Mouse (Mus musculus) frontal cortex, adult (tissue): ENCODE results near the gene Chordc1.
A peak's percentile ranks its signal among the peaks of the same experiment; 100 is the strongest.
"Not testable (repeated sequence)": the region's sequence is repeated elsewhere in the genome, so short reads cannot be mapped to it uniquely, and the experiment has no call there.

Experiments
- ATAC-seq: cut with Nextera tagmentation; 2 replicates; pipeline ENCODE4 v1.9.2; 2017; ENCODE audit warnings: mild to moderate bottlenecking, moderate library complexity, mixed read lengths; ENCODE audit not compliant: low TSS enrichment

Gene Chordc1

DNA sequence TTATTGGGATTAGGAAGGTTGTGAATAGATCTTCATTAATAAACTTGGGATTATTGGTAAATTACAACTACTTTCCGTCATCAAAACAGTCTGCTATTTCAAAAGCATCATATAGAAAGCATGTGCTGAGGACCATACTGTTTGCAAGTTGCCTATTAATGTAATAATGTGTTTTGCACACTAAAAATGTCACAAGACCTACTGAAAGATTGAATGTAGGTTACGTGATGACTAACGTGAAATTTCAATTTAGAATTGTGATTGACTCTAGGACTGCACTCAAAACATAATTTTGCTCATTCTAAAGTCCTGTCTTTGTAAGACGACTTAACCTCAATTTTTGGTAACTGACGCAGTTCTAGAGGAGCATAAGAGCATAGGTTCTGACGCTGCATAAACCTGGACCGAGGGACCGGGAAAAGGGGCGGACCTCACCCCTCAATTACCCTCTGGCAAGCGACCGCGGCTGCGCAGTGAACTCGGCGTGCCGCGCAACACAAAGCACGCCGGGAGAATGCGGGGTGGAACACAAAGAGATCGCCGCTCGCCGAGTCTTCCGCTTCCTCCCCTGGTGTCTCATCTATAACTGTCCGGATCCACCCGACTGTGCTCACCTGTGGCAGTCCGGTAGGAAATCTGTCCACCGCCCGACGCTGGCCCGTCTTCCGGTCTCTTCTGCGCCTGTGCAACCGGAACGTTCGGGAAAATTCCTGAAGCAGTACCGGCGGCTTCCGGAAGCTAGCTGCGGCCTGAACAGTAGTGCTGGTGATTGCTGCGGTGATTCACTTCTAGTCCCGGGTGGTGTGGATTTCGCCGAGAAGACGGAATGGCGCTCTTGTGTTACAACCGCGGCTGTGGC is at the start of gene Chordc1:
Gene Chordc1 (plus strand): TSS at position 555 of the 859 bp plus-strand sequence.
- peak; percentile 99 for ATAC-seq

DNA sequence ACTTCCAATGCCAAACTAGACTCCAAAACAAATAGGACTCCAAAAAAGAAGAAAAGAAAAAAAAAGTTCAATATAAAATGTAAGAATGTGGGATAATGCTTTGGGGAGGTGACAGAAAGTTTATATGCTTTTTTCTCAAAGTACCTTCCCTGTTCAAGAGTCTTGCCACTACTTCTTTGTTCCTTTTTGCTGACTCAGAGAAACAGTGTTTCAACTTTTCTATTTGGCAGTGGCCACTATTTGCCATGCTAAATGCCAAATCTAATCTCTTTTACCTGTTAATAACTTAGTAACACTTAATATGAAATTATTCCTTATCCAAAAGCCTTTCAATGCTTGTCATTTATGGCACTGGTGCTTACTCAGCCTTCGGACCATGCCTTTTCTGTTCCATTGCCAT is 16.0 kb upstream of the Chordc1 start:
- ATAC-seq: no peak

DNA sequence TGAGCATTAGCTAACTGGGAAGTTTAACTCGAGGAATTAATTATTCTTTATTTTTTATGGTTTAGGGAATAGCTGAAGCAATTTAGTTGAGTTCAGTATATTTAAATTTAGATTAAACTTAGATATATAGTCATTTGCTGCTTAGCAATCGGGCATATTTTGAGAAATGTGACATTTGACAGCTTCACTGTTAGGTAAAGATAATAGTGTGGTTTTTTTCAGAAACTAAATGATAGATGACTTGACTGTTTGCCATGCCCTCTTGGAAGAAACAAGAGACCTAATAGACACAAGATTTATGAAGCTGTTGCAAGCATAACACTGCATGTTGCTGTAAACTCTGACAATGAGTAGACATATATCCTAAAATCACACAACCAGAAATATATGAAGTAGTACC is 15.1 kb upstream of the Chordc1 start:
- no peak for ATAC-seq

DNA sequence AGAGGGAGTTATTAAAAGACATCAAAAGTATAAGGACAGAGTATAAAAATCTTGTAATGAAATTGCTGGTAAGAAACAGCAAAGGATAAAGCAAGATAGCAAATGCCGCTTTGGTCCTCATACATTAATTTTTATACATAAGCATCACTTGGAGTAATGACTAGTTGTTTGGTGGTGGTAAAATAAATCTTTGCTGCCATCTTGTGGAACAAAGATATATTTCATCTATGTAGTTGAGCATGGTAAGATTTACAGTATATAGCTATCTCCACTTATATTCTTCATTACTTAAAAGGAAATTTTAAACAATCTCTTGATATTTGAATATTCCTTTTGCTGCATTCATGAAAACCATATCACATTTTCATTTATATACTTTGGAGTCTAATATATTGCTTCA is 14.4 kb upstream of the Chordc1 start:
- peak; percentile 65; the same call in 1 of the 2 replicates for ATAC-seq

DNA sequence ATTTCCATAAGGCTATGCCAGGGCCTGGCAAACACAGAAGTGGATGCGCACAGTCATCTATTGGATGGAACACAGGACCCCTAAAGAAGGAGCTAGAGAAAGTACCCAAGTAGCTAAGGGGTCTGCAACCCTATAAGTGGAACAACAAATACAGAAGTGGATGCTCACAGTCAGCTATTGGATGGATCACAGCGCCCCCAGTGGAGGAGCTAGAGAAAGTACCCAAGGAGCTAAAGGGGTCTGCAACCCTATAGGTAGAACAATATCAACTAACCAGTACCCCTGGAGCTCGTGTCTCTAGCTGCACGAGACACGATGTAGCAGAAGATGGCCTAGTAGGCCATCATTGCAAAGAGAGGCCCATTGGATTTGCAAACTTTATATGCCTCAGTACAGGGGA is 13.2 kb upstream of the Chordc1 start:
- not testable (repeated sequence) for ATAC-seq

DNA sequence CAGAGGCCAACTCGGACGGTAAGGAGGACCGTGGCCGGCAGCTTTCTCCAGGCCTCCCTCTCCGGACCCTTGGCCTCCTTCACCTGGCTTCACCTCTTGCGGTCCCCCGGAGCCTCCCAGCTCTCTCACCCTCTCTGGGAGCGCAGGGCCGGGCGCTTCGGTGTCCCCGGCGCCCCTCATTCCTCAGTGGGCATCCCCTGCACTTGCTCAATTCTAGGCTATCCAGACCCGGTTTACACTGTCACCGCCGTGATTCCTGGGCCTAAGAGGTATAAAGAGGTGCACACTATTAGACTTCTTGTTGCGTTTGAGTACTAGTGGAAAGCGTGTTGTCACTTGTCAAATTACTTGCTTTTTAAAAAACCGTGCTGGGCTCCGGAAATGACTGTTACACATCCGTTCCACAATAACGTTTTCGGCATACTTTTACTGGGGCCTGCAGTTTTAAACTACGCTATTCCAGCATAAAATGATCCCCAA is 558 bp downstream of the Chordc1 start:
- ATAC-seq: no peak; the same call in 1 of the 2 replicates

DNA sequence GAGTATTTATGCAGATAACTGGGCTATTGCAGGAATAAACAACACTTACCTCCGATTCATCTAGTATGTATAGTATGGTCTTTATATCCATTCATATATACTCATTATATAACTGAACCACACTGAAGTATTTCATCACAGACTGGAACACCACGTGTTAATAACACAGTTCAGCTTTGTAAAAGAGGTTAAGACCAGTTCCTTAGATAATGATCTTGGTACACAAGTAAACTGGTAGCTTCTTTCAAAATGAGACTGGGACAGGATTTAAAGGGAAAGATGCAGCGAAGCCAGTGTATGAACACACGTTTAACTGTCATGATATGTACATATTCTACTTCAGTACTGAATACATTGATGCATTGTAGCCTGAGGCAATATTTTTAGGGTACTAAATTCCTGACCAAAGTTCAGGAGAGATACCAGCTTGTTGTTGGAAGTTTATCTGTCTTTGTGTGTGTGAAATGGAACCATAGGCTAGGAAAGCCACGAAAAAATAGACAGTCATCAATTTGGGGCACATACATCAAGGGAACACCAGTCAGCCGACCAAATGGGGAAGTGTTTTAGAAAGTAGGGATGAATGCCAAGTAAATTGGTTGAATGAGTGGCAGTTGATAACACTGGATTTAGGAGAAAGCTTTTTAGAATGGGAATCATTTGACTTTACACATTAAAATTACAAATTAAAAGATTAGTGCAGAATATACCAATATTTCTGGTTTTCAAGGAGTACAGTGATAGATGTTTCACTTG is 1.3 kb downstream of the Chordc1 start:
- ATAC-seq: no peak

DNA sequence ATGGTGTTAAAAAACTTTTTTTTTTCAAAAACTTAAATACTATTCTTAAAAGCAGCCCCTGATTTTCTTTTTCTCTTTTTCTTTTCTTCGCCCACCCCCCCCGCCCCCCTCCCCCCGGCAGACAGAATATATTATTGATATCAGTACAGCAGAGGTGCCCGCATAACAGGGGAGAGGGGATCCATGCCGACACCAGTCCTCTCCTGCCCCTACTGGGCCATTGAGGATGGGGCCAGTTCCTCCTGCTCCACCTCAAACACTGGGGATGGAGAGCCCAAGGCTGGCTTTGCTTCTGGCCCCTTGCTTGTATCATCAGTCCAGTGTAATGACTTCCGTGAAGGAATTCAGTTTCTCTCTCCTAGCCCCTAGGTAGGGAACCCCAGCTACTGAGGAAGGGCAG is 6.4 kb downstream of the Chordc1 start:
- ATAC-seq: no peak

DNA sequence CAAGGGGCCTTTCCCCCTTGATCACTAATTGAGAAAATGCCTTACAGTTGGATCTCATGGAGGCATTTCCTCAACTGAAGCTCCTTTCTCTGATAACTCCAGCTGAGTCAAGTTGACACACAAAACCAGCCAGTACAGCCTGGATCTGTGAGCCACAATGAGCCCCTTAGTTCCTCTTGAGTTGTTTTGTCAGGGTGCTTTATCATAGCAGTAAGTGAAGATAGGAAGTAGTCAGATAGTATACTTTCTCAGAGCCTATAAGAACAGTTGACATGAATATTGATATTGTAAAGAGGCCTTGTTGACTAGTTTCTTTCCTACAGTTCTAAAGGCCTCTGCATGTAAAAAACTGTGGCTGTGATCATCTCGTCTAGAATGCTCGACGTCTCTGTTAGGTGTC is 28.1 kb downstream of the Chordc1 start:
- ATAC-seq: no peak
